Mouse (Mus musculus): ENCODE data around the gene Whrn. TPM values are rescaled to one million over a fixed set of nuclear protein-coding genes. Genes with fewer than 3 reads are reported as not detected.

Gene Whrn
- 1.6 and 13.0 TPM in 2 replicates for polyA plus RNA-seq (2011; ENCODE audit: insufficient read depth, insufficient read length, low replicate concordance, missing spikeins)

- H3K4me1 ChIP-seq (ENCODE audit: control insufficient read depth, insufficient read depth, low read length) = no peaks in the 10 kb centered on the region
- H3K4me3 ChIP-seq (replicated peaks; ENCODE audit: control insufficient read depth, low read depth, low read length) = peak within 1 kb of the TSS; percentile 40
- under 1% methylated on average over 32 of the region's 34 CpGs for WGBS
- H3K27ac ChIP-seq (ENCODE audit: control insufficient read depth, insufficient read depth, low read depth, low read length, poor library complexity) = no peak within 1 kb of the TSS; the same call in 1 of the 2 replicates
- TF ChIP-seq CTCF (IDR thresholded peaks at IDR 0.05; ENCODE audit: control insufficient read depth, insufficient read depth, low read length) (no peak), POLR2A (IDR thresholded peaks at IDR 0.05; ENCODE audit: borderline replicate concordance, control insufficient read depth, low read depth, low read length) (no peak)
These were observed at the start of gene Whrn for GRCm38 (mm10) chr4:63495915-63496278. Whrn (minus strand) TSS chr4:63495991.

- peak overlapping the region; percentile 95 for H3K27ac ChIP-seq (ENCODE audit: control insufficient read depth, insufficient read depth, low read depth, low read length, poor library complexity)
- 17% methylated on average over 26 of the region's 26 CpGs for WGBS
- TF ChIP-seq POLR2A (IDR thresholded peaks at IDR 0.05; ENCODE audit: borderline replicate concordance, control insufficient read depth, low read depth, low read length) (0 out of 2 replicates have a peak, but pooled peaks have one; percentile 2), CTCF (IDR thresholded peaks at IDR 0.05; ENCODE audit: control insufficient read depth, insufficient read depth, low read length) (no peak)
- peaks cover 4% of the 10 kb centered on the region; the same call in 1 of the 2 replicates for H3K4me1 ChIP-seq (ENCODE audit: control insufficient read depth, insufficient read depth, low read length)
- peak overlapping the region; percentile 97 for H3K4me3 ChIP-seq (replicated peaks; ENCODE audit: control insufficient read depth, low read depth, low read length)
These were observed 49.6 kb upstream of the Whrn start for GRCm38 (mm10) chr4:63545231-63545958.

GRCm38 (mm10) chr4:63544494-63545230 is 48.9 kb upstream of the Whrn start, which contains the start of gene Atp6v1g1:
Atp6v1g1 (plus strand) TSS chr4:63544772.
- peak within 1 kb of the TSS; percentile 95 for H3K27ac ChIP-seq (ENCODE audit: control insufficient read depth, insufficient read depth, low read depth, low read length, poor library complexity)
- WGBS = under 1% methylated on average over 57 of the region's 57 CpGs
- TF ChIP-seq CTCF (IDR thresholded peaks at IDR 0.05; ENCODE audit: control insufficient read depth, insufficient read depth, low read length) (no peak), POLR2A (IDR thresholded peaks at IDR 0.05; ENCODE audit: borderline replicate concordance, control insufficient read depth, low read depth, low read length) (peak; percentile 42; the same call in 1 of the 2 replicates)

GRCm38 (mm10) chr4:63543746-63544493 is 48.1 kb upstream of the Whrn start:
- peaks cover 4% of the 10 kb centered on the region; the same call in 1 of the 2 replicates for H3K4me1 ChIP-seq (ENCODE audit: control insufficient read depth, insufficient read depth, low read length)
- H3K27ac ChIP-seq (ENCODE audit: control insufficient read depth, insufficient read depth, low read depth, low read length, poor library complexity) = no peak overlapping the region
- peak overlapping the region; percentile 20 for H3K4me3 ChIP-seq (replicated peaks; ENCODE audit: control insufficient read depth, low read depth, low read length)
- WGBS = 49% methylated on average over 10 of the region's 10 CpGs
- no peak for TF ChIP-seq CTCF (IDR thresholded peaks at IDR 0.05; ENCODE audit: control insufficient read depth, insufficient read depth, low read length)
- no peak for TF ChIP-seq POLR2A (IDR thresholded peaks at IDR 0.05; ENCODE audit: borderline replicate concordance, control insufficient read depth, low read depth, low read length)

More at GRCm38 (mm10) chr4:63544494-63545230, 48.9 kb upstream of the Whrn start, which contains the start of gene Atp6v1g1:
- Histone ChIP-seq H3K4me3 (replicated peaks; ENCODE audit: control insufficient read depth, low read depth, low read length) (peak within 1 kb of the TSS; percentile 97), H3K4me1 (ENCODE audit: control insufficient read depth, insufficient read depth, low read length) (peaks cover 4% of the 10 kb centered on the region; the same call in 1 of the 2 replicates)

GRCm38 (mm10) chr4:63542209-63542608 is 46.4 kb upstream of the Whrn start:
- Histone ChIP-seq H3K4me1 (ENCODE audit: control insufficient read depth, insufficient read depth, low read length) (peaks cover 4% of the 10 kb centered on the region; the same call in 1 of the 2 replicates), H3K27ac (ENCODE audit: control insufficient read depth, insufficient read depth, low read depth, low read length, poor library complexity) (no peak overlapping the region), H3K4me3 (replicated peaks; ENCODE audit: control insufficient read depth, low read depth, low read length) (no peak overlapping the region)
- WGBS = 86% methylated on average over 2 of the region's 2 CpGs
- no peak for TF ChIP-seq POLR2A (IDR thresholded peaks at IDR 0.05; ENCODE audit: borderline replicate concordance, control insufficient read depth, low read depth, low read length)
- TF ChIP-seq CTCF (IDR thresholded peaks at IDR 0.05; ENCODE audit: control insufficient read depth, insufficient read depth, low read length) = no peak

- no peak overlapping the region for H3K4me3 ChIP-seq (replicated peaks; ENCODE audit: control insufficient read depth, low read depth, low read length)
- 76% methylated on average over 4 of the region's 4 CpGs for WGBS
- no peak overlapping the region for H3K27ac ChIP-seq (ENCODE audit: control insufficient read depth, insufficient read depth, low read depth, low read length, poor library complexity)
- TF ChIP-seq POLR2A (IDR thresholded peaks at IDR 0.05; ENCODE audit: borderline replicate concordance, control insufficient read depth, low read depth, low read length) (no peak), CTCF (IDR thresholded peaks at IDR 0.05; ENCODE audit: control insufficient read depth, insufficient read depth, low read length) (no peak)
- no peaks in the 10 kb centered on the region for H3K4me1 ChIP-seq (ENCODE audit: control insufficient read depth, insufficient read depth, low read length)
These were observed 41.8 kb upstream of the Whrn start for GRCm38 (mm10) chr4:63537602-63538001.

- 75% methylated on average over 7 of the region's 7 CpGs for WGBS
- no peak for TF ChIP-seq CTCF (IDR thresholded peaks at IDR 0.05; ENCODE audit: control insufficient read depth, insufficient read depth, low read length)
- Histone ChIP-seq H3K4me1 (ENCODE audit: control insufficient read depth, insufficient read depth, low read length) (no peaks in the 10 kb centered on the region), H3K27ac (ENCODE audit: control insufficient read depth, insufficient read depth, low read depth, low read length, poor library complexity) (no peak overlapping the region), H3K4me3 (replicated peaks; ENCODE audit: control insufficient read depth, low read depth, low read length) (no peak overlapping the region)
These were observed 34.6 kb upstream of the Whrn start for GRCm38 (mm10) chr4:63530409-63530808.
